ENCODE assay signal across 18 mouse cellular contexts in the genomic region with DNA sequence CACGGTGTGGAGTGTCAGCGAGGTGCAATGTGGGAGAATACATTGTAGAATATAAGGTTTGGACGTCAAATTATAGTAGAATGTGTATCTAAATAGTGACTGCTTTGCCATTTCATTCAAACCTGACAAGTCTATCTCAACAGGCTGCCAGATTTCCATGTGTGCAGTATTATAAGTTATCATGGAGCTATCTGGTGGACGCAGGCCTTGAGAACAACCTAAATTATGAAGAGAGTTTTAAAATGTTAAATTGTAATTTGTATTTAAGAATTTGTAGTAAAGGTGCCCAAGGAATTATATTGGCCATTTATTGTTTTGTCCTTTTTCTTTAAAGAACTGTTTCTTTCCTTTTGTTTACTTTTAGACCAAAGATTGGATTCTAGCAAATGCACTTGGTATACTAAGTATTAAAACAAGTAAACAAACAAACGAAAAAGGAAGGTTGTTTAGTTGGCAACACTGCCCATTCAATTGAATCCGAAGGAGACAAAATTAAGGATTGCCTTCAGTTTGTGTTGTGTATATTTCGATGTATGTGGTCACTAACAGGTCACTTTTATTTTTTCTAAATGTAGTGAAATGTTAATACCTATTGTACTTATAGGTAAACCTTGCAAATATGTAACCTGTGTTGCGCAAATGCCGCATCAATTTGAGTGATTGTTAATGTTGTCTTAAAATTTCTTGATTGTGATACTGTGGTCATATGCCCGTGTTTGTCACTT. TPM values are rescaled to one million over a fixed set of nuclear protein-coding genes. Genes with fewer than 3 reads are reported as not detected.
A peak's percentile ranks its signal among the peaks of the same experiment; 100 is the strongest.
DNase-seq lines count a peak whose midpoint lies in the region; ATAC-seq and TF ChIP-seq lines count a peak whose summit lies in the region.
"Had no signal": no experiment of that assay in that cellular context is flagged by ENCODE, and none has a peak within 500 bp of the region (broad histone marks: within the 10 kb centered on the region; RNA-seq: fewer than 3 reads in every experiment).

No protein-coding gene starts in this region.

- no peak for TF ChIP-seq POLR2A in brain, embryonic 14.5 days (IDR thresholded peaks at IDR 0.05; ENCODE audit: borderline replicate concordance, extremely low read depth, insufficient read depth, insufficient read length, poor library complexity, severe bottlenecking)
- TF ChIP-seq POLR2A in kidney, adult 2 months (IDR thresholded peaks at IDR 0.05; ENCODE audit: low read depth, low read length): no peak

- peak; percentile 54 for DNase-seq in hindbrain, embryonic 11.5 days (ENCODE audit: low spot score)
- DNase-seq in hindbrain, postnatal 0 days (ENCODE audit: low spot score): no peak
- peak; percentile 65 for DNase-seq in brain, embryonic 14.5 days (ENCODE audit: low read depth)
- DNase-seq in forebrain, embryonic 10.5 days (ENCODE audit: extremely low spot score, low spot score): no peak
- no peak for DNase-seq in kidney, adult 2 months
- no peak for DNase-seq in adrenal gland, postnatal 25 days
- no peak for DNase-seq in lung, adult 18-20 months
- DNase-seq: cerebellum, adult 11 months; heart, postnatal 14 days; kidney, adult 9 months had no signal

- H3K4me3 ChIP-seq in hindbrain, embryonic 11.5 days (ENCODE audit: low read depth, low read length): no peak overlapping the region
- H3K4me3 ChIP-seq in hindbrain, postnatal 0 days (ENCODE audit: low read length): no peak overlapping the region
- peak overlapping the region; percentile 81 for H3K4me3 ChIP-seq in forebrain, embryonic 10.5 days
- peak overlapping the region; percentile 24; the same call in 1 of the 2 replicates for H3K4me3 ChIP-seq in hindbrain, embryonic 16.5 days (ENCODE audit: low read length)
- no peak overlapping the region for H3K4me3 ChIP-seq in kidney, adult 2 months (ENCODE audit: insufficient read depth, low read depth, low read length)
- H3K4me3 ChIP-seq: neural tube, embryonic 12.5 days had no signal

- no peaks in the 10 kb centered on the region for H3K9me3 ChIP-seq in hindbrain, embryonic 11.5 days (ENCODE audit: control insufficient read depth, low read length)
- H3K9me3 ChIP-seq in hindbrain, postnatal 0 days (ENCODE audit: low read length): no peaks in the 10 kb centered on the region
- peaks cover 3% of the 10 kb centered on the region; the same call in 1 of the 2 replicates for H3K9me3 ChIP-seq in forebrain, embryonic 10.5 days
- H3K9me3 ChIP-seq in hindbrain, embryonic 16.5 days (ENCODE audit: control insufficient read depth, low read length): peaks cover 6% of the 10 kb centered on the region
- H3K9me3 ChIP-seq: neural tube, embryonic 12.5 days had no signal

- H3K36me3 ChIP-seq in hindbrain, embryonic 11.5 days (ENCODE audit: control insufficient read depth, insufficient read depth, low read length): no peaks in the 10 kb centered on the region
- no peaks in the 10 kb centered on the region for H3K36me3 ChIP-seq in hindbrain, postnatal 0 days (ENCODE audit: insufficient read depth, low read length)
- peaks cover 21% of the 10 kb centered on the region for H3K36me3 ChIP-seq in forebrain, embryonic 10.5 days (replicated peaks)
- H3K36me3 ChIP-seq in hindbrain, embryonic 16.5 days (ENCODE audit: control insufficient read depth, insufficient read depth, low read length): no peaks in the 10 kb centered on the region
- no peaks in the 10 kb centered on the region for H3K36me3 ChIP-seq in kidney, adult 2 months (ENCODE audit: control insufficient read depth, insufficient read depth, low read length)
- H3K36me3 ChIP-seq: neural tube, embryonic 12.5 days had no signal

- peaks cover 6% of the 10 kb centered on the region for H3K4me1 ChIP-seq in hindbrain, embryonic 11.5 days (replicated peaks; ENCODE audit: control insufficient read depth, insufficient read depth, low read length)
- no peaks in the 10 kb centered on the region for H3K4me1 ChIP-seq in hindbrain, postnatal 0 days (ENCODE audit: insufficient read depth, low read length)
- peaks cover 20% of the 10 kb centered on the region for H3K4me1 ChIP-seq in forebrain, embryonic 10.5 days
- no peaks in the 10 kb centered on the region; the same call in 1 of the 2 replicates for H3K4me1 ChIP-seq in hindbrain, embryonic 16.5 days (ENCODE audit: control insufficient read depth, insufficient read depth, low read depth, low read length)
- no peaks in the 10 kb centered on the region for H3K4me1 ChIP-seq in kidney, adult 2 months (ENCODE audit: control insufficient read depth, insufficient read depth, low read length)

- H3K27ac ChIP-seq in hindbrain, embryonic 11.5 days (ENCODE audit: low read depth, low read length): no peak overlapping the region
- H3K27ac ChIP-seq in hindbrain, postnatal 0 days: no peak overlapping the region
- peak overlapping the region; percentile 96 for H3K27ac ChIP-seq in forebrain, embryonic 10.5 days
- H3K27ac ChIP-seq in hindbrain, embryonic 16.5 days (ENCODE audit: low read depth, low read length): no peak overlapping the region
- H3K27ac ChIP-seq in kidney, adult 2 months (ENCODE audit: insufficient read depth, low read depth, low read length): no peak overlapping the region
- H3K27ac ChIP-seq: neural tube, embryonic 12.5 days had no signal

- no peak for TF ChIP-seq CTCF in hindbrain, postnatal 0 days (IDR thresholded peaks at IDR 0.05; ENCODE audit: low read depth)
- TF ChIP-seq CTCF in brain, embryonic 14.5 days (IDR thresholded peaks at IDR 0.05; ENCODE audit: borderline replicate concordance, extremely low read depth, insufficient read depth, insufficient read length): no peak
- TF ChIP-seq CTCF in kidney, adult 2 months (conservative IDR thresholded peaks at IDR 0.05; ENCODE audit: insufficient read depth, insufficient read length, low read depth, low read length): no peak

- no peak for ATAC-seq in hindbrain, embryonic 11.5 days (ENCODE audit: low FRiP score)
- ATAC-seq in hindbrain, postnatal 0 days: no peak
- ATAC-seq in hindbrain, embryonic 16.5 days: no peak

- H3K4me2 ChIP-seq in hindbrain, embryonic 11.5 days (replicated peaks; ENCODE audit: low read depth, low read length): no peak overlapping the region
- no peak overlapping the region for H3K4me2 ChIP-seq in hindbrain, postnatal 0 days (ENCODE audit: low read depth, low read length)
- H3K4me2 ChIP-seq in hindbrain, embryonic 16.5 days (ENCODE audit: low read length): no peak overlapping the region
- H3K4me2 ChIP-seq: neural tube, embryonic 12.5 days had no signal

- H3K9ac ChIP-seq in hindbrain, embryonic 11.5 days (ENCODE audit: low read depth, low read length): no peak overlapping the region
- no peak overlapping the region for H3K9ac ChIP-seq in hindbrain, postnatal 0 days (replicated peaks; ENCODE audit: low read length)
- H3K9ac ChIP-seq in hindbrain, embryonic 16.5 days (ENCODE audit: low read depth, low read length): no peak overlapping the region
- H3K9ac ChIP-seq: neural tube, embryonic 12.5 days had no signal

- peaks cover 72% of the 10 kb centered on the region for H3K27me3 ChIP-seq in hindbrain, embryonic 11.5 days (ENCODE audit: control insufficient read depth, insufficient read depth, low read length)
- peaks cover 67% of the 10 kb centered on the region for H3K27me3 ChIP-seq in hindbrain, postnatal 0 days (ENCODE audit: insufficient read depth, low read length)
- peaks cover 99% of the 10 kb centered on the region for H3K27me3 ChIP-seq in forebrain, embryonic 10.5 days (ENCODE audit: poor library complexity, severe bottlenecking)
- peaks cover 46% of the 10 kb centered on the region for H3K27me3 ChIP-seq in hindbrain, embryonic 16.5 days (replicated peaks; ENCODE audit: control insufficient read depth, insufficient read depth, low read length)
- peaks cover 21% of the 10 kb centered on the region for H3K27me3 ChIP-seq in kidney, adult 2 months (replicated peaks; ENCODE audit: control insufficient read depth, insufficient read depth, low read length)

- 13% methylated on average over 10 of the region's 10 CpGs for WGBS in hindbrain, embryonic 11.5 days
- WGBS in hindbrain, postnatal 0 days: 12% methylated on average over 10 of the region's 10 CpGs
- WGBS in forebrain, embryonic 10.5 days: 8% methylated on average over 10 of the region's 10 CpGs
- WGBS in hindbrain, embryonic 16.5 days: 8% methylated on average over 10 of the region's 10 CpGs
- 23% methylated on average over 10 of the region's 10 CpGs for WGBS in kidney, adult 2 months

RNA-seq across cellular contexts. Expression of gene Gm43517, which starts 1.3 kb away (rescaled TPM):
- 0.08 TPM in 1 of 2 replicates, not detected in the other for polyA plus RNA-seq in hindbrain, embryonic 11.5 days (2014; fragmentation: Nextera tagmentation; extraction: Ambion mirVana)
- total RNA-seq in hindbrain, postnatal 0 days (2014; rRNA removed): 0.04 TPM in 1 of 2 replicates, not detected in the other
- polyA plus RNA-seq in hindbrain, postnatal 0 days (2015; fragmentation: Nextera tagmentation; extraction: Ambion mirVana): not detected in 2 replicates
- polyA plus RNA-seq in brain, embryonic 14.5 days (2012; rRNA removed): 1.5 and 4.7 TPM in 2 replicates
- polyA plus RNA-seq in forebrain, embryonic 10.5 days (2016; fragmentation: Nextera tagmentation; extraction: Ambion mirVana): 1.2 TPM in 2 replicates
- polyA plus RNA-seq in hindbrain, embryonic 16.5 days (2015; fragmentation: Nextera tagmentation; extraction: Ambion mirVana): 0.12 TPM in 1 of 2 replicates, not detected in the other
- not detected in 2 replicates for polyA plus RNA-seq in kidney, adult 2 months (2012; rRNA removed)
- total RNA-seq in adrenal gland, postnatal 25 days (2021): not detected in 2 replicates
- total RNA-seq: adrenal gland, postnatal 4 days; common myeloid progenitor, adult 5-6 weeks; ES-E14; heart, postnatal 14 days had no signal
- polyA plus RNA-seq: gonadal fat pad, adult 2 months; liver, embryonic 16.5 days; neural tube, embryonic 12.5 days; spleen, adult 2 months had no signal

RNA-seq across cellular contexts. Expression of gene Foxg1, which starts 3.8 kb away (rescaled TPM):
- 0.39 and 0.49 TPM in 2 replicates for polyA plus RNA-seq in hindbrain, embryonic 11.5 days (2014; fragmentation: Nextera tagmentation; extraction: Ambion mirVana)
- total RNA-seq in hindbrain, postnatal 0 days (2014; rRNA removed): 0.16 and 2.3 TPM in 2 replicates
- polyA plus RNA-seq in hindbrain, postnatal 0 days (2015; fragmentation: Nextera tagmentation; extraction: Ambion mirVana): not detected in 2 replicates
- polyA plus RNA-seq in brain, embryonic 14.5 days (2012; rRNA removed): 76.0 and 160 TPM in 2 replicates
- polyA plus RNA-seq in forebrain, embryonic 10.5 days (2016; fragmentation: Nextera tagmentation; extraction: Ambion mirVana): 20.2 and 20.7 TPM in 2 replicates
- 1.8 TPM in 1 of 2 replicates, not detected in the other for polyA plus RNA-seq in hindbrain, embryonic 16.5 days (2015; fragmentation: Nextera tagmentation; extraction: Ambion mirVana)
- polyA plus RNA-seq in kidney, adult 2 months (2012; rRNA removed): not detected in 2 replicates
- not detected in 2 replicates for total RNA-seq in adrenal gland, postnatal 25 days (2021)
- total RNA-seq: common myeloid progenitor, adult 5-6 weeks; heart, postnatal 14 days had no signal
- polyA plus RNA-seq: gonadal fat pad, adult 2 months; liver, embryonic 16.5 days; neural tube, embryonic 12.5 days; spleen, adult 2 months had no signal

Comparison
In these comparisons a context has a peak if more than half of its experiments do, and no peak if none do; other contexts are left out.
1. DNase-seq: peak in hindbrain, embryonic 11.5 days (single experiment) and brain, embryonic 14.5 days (single experiment); none in hindbrain, postnatal 0 days (single experiment), forebrain, embryonic 10.5 days (single experiment), kidney, adult 2 months (single experiment), adrenal gland, postnatal 25 days (single experiment) and lung, adult 18-20 months (0 of 2).
2. H3K4me3 ChIP-seq: peak in forebrain, embryonic 10.5 days (single experiment) and hindbrain, embryonic 16.5 days (single experiment); none in hindbrain, embryonic 11.5 days (single experiment), hindbrain, postnatal 0 days (single experiment) and kidney, adult 2 months (single experiment).